Mouse (Mus musculus) T-helper 17 cell (primary cell): ENCODE data around the gene Fmo5.

ENCODE experiments used
- in situ Hi-C, 2 experiments: fragments of 300-600 bp; cut with MboI, MseI; formaldehyde crosslinking; loops; 1 replicate in 1 of 2; 2 replicates in 1 of 2; pipeline ENCODE4 v1.15.1; 2025; ENCODE audit warnings: high pct_unique_total_duplicates in 2 of 2

Fmo5 gene

DNA sequence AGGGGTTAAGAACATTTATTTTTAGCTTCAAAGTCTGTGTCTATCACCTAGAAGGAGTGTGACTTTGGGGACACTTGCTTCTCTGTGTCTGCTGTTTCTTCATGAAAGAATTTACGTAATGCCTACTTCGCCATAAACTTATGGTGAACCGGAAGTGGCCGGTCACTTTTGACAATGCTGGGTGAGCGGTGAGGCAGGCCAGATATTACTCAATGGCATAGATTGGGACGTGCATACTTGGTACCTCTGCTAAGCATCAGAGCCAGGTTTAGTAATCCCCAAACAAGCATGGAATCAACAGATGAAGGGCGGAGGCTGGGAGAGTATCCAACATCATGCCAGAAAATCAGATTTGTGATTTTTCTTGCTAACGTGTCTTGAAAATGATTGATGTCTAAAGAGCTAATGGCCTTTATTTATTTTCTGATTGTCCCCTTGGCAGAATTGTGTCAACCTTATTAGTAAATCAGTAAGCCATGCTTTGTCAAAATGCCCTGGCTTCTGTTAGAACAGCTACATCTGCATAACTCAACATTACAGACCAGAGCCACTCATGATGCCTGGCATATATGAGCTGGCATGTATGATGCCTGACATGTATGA lies 2.8 kb downstream of the Fmo5 start:
- in situ Hi-C loops, result no loop called here

DNA sequence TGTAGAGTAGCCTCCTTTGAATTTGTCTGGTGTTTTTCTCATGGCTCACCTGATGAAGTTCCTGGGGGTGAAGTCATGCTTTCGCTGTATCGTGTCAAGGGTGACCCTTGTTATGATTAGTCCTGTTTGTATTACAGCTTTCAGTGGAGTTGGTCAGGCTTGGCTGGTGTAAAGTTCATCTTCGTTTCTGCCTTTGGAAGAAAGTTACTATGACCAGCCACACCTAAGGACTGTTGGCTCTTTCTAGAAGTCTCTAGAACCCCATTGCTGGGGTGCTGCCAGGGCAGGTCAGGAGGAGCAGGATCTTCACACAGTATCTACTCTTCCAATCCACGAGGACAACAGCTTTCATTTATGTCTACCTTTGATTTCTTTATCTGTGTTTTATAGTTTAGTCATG lies 4.9 kb downstream of the Fmo5 start:
- in situ Hi-C loops, result no loop called here

DNA sequence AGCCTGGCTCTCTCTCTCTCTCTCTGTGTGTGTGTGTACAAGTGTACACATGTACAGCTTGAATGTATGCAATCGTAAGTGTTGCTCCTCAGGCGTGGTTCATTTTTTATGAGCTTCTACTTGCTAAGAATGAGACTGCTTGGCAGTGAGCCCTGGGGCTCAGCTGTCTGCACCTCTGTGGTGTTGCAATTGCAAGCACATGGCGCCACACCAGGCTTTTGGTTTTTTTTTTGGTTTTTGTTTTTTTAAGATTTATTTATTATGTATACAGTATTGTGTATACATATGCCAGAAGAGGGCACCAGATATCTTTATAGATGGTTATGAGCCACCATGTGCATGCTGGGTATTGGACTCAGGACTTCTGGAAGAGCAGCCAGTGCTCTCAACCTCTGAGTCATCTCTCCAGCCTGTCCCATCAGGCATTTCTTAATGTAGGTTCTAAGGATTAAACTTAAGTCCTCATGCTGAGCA lies 5.7 kb downstream of the Fmo5 start:
- in situ Hi-C loops, result no loop called here

DNA sequence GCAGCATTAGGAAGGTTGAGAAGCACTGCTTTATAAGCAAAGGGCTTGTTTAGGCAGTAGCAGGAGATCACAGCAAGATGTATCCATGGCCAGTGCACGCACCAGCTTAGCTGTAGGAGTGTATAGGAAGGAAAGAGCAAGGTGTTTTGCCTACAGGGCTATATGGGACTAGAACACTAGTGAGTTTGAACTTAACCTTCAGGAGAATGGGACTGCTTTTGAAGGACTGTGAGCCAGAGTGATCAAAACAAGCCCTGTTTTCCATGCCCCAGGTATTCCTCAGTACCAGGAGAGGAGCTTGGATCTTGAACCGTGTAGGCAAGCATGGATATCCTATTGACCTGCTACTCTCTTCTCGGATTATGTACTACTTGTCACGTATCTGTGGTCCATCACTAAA lies 12.8 kb downstream of the Fmo5 start:
- in situ Hi-C loops, result no loop called here

DNA sequence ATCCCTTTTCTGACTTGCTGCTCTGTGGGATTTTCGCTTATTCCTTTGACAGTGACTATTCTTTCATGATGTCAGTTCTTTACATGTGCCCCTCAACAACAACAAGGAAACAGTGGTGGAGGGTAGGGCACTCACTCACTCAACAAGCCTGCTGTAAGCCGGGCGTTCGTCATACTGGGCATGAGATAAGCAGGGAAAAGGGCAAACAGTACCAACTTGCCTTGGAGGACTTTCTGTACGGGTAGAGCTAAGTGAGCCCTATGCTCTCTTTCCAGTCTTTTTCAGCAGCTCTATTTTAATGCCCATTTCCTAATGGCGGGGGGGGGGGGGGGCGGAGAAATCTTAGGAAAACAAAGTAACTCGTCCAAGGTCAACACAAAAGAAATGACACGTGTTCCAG lies 13.4 kb downstream of the Fmo5 start:
- in situ Hi-C loops, result no loop called here

DNA sequence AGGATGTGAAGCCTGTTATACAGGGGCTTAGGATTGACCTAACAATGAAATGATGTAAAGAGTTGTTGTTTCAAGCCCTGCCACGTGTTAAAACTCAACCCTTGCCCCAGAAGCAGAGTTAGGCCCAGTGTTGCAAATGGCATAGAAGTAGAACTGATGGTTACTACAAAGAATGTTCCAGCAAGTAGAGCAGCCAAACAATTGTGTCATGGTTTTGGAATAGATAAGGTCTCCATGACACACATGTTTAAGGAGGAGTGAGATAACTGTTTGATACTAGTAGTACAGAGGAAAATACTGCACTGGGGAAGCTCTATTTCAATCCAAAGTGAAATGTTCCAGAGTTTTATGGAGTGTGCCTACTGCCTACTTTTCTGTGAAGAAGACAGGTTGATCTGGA lies 19.9 kb downstream of the Fmo5 start:
- in situ Hi-C loops, result no loop called here

DNA sequence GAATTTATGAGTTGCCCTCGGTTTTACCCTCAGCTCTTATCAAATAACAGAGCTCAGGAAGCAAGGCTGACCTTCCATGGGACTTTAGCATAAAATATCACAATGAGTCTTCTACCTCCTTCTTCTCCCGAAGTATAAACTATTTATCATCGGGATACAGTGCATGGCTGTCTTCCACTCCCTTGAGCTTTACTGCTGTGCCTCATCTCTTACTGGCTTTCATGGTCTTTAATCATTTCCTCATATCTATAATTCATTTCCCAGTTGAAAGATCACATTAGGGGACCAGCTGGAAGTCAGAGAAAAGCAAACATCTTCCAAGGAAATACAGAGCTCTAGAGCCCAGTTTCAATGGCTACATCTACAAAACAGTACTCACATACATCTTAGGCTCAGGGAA lies 20.4 kb downstream of the Fmo5 start:
- in situ Hi-C loops, result no loop called here

DNA sequence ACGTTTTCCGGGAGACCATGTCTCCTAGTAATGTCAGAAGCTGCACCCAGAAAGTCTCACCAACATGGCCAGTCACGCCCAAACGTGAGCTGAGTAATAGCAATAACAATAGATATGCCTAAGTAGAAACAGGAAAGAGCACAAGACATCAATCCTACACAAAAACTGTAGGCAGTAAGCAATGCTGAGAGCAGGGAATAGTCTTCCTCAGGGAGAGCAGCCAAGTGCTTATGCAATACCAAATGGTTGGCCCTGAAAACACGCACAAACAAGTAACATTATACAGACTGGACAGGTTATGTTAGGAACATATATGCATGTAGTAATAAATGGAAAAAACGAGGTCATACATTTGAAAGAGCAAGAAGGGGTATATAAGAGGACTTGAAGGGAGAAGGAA lies 20.9 kb downstream of the Fmo5 start:
- in situ Hi-C loops, result no loop called here

DNA sequence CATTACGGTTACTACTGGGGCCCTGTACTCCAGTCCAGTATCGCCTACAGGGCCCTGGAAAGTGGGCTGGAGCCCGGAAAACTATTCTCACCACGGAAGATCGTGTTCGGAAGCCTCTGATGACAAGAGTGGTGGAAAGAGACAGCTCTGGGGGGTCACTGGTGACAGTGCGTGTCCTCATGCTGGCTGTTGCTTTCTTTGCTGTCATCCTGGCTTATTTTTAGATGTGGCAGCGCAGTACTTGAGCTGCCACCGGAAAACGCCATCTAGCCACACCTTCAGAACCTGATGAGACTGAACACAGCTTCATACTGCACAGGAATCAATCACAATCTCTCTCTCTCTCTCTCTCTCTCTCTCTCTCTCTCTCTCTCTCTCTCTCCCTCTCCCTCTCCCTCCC lies 23.0 kb downstream of the Fmo5 start:
- in situ Hi-C loops, result no loop called here

DNA sequence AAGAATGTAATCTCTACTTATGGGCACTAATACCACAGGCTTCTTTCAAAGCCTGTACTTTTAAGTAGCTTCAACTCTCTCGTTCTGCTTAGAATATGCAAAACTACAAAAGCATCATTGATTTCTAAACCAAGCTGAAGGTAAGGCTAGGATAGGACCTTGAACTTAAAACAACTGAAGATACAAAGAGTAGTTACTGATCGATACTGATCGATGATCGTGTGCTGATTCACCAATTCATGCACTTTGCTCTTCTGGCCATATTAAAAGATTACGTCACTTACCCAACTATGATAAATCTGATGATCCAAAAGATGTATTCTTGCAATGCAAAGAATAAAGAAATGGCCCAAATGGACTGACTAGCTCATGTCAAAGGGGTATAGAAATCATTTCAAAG lies 25.2 kb downstream of the Fmo5 start:
- in situ Hi-C loops, result no loop called here

DNA sequence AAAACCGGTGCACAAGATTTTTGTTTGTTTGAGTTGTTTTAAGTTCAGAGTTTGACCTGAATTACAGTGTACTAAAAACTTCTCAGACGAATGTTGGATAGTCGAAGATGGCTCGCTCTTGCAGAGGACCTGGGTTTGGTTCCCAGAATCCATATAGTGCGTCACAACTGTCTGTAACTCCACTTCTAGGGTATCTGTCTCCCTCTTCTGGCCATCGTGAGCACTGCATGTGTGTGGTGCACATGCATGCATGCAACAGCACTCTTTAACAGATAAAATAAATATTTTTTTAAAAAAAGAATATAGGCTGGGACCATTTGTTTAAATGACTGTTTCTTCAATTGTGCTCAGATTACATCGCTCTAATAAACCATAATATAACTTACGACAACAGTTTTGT lies 26.3 kb downstream of the Fmo5 start:
- in situ Hi-C loops, result no loop called here

DNA sequence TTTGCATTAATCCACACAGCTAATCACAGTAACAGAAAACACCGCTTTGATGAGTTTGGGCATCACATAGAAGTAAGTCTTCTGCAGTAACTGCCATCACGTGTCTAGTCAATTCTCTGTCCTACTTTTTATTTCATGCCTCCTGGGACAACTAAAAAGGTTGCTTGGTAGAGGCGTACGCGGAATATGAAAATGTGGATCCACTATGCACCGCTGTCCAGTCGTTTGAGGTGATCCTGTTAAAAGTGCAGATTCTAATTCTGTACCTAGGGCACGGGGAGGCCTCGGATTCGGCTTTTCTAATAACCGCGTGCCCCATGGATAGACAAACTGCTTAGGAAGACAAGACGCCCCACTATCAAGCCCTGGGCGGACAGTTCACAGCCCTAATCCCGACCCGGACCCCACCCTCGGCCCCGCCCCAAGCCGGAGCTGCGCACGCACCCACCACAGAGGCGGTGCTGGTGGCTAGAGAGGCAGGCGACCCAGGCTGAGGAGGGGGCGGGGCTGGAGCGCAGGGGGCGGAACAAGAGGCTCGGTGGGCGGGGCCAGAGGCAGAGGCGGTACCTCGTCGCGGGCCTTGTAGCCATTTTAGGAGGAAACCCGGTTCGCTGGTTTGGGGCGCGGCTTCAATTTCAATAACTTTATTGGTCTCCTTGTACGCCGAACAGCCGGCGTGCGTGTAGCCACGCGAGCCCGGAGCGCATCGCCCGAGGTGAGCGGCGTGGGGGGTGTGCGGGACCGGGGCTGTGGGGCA lies 29.2 kb downstream of the Fmo5 start, which contains the start of gene Prkab2:
Prkab2 (plus strand) TSS at position 539 of the 757 bp plus-strand sequence.
- in situ Hi-C loops, result no loop called here

DNA sequence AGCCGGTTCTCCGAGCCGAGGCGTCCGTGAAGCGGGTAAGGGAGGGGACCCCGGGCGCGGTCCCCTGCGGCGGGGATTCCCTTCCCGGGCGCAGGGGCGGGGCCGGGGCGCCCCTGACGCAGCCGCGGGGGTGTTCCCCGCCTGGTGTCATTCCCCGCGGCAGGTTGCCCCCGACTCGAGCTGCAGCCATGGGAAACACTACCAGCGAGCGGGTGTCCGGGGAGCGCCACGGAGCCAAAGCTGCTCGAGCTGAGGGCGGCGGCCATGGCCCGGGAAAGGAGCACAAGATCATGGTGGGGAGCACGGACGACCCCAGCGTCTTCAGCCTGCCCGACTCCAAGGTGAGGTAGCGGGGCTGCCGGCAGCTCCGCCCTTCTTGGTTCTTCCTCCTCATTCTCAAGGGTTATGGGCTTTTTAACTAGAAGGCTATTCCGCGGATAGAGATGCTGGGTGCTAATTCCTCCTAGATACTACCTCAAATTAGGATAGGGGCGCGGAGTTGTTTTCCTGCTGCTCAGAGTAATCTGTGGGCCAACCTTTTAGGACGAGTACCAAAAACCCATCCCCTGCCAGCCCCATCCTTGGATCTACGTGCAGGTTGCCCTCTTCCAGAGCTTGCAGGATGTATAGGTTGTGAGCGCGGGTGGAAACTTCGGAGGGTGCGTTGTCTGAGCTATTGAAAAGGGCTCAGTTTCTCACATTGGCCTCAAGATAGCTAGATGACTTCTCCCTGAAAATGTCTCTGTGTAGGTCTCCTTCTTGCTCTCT lies 30.0 kb downstream of the Fmo5 start:
- in situ Hi-C loops, result no loop called here

DNA sequence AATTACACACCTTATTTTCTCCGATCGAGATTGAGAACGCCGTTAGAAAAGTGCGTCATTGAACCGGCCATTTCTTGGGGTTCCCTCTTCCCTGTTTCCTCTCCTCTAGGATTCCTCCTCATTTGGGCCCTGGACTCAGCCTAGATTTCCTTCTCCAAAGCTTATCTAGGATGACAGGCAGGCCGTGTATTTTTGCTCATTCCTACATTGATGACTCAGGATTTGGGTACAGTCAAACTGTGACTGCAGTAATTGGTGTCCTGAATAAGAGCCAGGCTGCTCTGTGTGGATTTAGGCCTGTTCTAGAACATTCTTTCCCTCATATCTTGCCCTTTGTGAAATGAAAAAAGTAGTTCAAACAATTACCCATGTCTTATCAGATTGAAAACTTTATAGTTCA lies 31.1 kb downstream of the Fmo5 start:
- in situ Hi-C loops, result no loop called here

DNA sequence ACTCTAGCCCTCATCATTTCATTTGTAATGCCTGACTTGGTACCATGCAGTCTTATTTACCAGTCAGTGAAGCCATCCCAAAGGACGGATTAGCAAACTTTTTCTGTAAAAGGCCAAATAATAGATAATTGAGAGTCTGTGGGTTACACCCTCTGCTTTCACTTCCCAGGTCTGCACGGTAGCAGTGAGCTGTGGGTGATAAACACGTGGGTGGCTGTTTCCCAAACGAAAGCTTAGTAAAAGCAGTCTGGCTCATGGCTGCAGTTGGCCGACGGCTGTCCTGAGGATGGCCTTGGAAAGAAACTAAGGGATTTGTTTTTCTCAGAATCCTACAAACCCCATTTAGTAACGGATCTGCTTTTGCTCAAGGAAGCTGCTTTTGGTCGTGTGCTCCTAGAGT lies 32.6 kb downstream of the Fmo5 start:
- in situ Hi-C loops, result no loop called here

DNA sequence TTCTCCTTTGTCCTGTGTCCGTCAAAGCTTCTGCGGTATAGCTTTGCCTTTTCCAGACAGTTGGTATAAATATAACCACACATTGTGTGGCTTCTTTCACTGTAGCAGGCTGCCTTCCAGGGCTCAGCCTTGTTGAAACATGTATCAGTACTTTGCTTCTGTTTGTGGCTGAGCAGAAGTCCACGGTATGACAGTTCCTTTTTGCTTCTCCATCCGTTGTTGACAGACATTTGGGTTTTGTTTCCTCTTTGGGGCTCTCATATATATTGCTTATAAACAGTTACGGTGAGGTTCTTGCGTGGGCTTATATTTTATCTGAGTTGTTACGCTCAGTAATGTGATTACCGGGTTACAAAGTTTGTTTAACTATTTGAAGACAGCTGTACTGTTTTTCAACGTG lies 36.9 kb downstream of the Fmo5 start:
- in situ Hi-C loops, result no loop called here

DNA sequence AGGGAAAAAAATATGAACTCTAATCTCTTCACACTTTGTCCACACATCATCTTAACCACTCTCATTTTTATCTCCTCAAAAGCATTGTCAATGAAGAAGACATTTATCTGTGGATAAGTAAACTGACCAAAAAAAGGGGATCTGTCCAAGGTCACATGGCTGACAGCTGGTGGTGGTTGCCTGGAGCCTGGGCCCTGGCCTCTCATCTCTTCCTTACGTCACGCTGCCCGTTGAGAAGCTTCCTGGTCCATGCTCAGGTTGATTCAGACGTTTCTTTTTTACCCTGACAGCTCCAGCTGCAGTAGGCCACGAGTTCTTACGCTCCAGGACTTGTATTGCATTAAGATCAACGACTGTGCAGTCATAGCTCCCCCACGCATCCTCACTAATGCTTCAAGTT lies 37.5 kb downstream of the Fmo5 start:
- in situ Hi-C loops, result no loop called here

DNA sequence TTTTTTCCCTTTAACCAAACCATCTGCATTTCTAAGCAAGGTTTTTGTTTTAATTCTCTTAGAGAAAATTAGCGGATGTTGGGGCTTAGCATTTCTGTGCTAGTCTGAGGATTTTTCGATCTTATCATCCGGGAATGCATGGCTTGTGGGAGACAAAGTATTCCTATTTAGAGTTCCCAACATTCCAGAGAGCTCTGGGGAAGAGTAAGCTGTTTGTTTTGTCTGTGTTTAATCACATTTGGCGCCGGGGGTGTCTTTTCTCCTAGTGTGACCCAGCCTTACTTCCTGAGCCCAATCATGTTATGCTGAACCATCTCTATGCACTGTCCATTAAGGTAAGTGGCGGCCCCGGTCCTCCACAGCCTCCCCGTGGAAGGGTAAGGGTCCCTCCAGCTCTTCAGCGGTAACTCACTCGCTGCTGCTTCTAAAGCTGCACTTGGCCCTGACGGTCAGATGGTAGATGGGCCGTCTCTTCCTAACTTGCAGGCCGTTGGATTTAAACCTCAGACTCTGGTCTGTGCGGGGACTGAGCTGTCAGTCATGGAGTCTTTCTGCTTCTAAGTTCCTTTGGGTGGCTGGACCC lies 38.6 kb downstream of the Fmo5 start:
- in situ Hi-C loops, result no loop called here

DNA sequence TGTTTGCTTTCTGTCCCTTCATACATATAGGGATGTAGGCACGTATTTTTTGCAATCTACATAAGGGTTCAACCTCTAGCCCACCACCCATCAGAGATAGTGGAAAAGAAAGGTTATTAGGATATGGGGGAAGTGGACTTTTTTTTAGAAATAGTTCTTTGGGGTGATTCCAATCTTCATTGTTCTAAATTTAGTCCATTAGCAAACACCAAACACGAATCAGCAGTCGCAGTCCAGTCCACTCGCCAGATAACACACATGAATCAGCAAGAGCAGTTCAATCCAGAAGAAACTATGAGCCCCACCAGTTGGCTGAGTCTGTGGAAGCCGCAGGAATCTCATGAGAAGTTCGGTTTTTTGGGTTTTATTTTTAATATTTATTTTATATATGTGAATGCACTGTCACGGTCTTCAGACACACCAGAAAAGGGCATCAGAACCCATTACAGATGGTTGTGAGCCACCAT lies 46.1 kb downstream of the Fmo5 start, which contains the start of gene Gm17651:
Gm17651 (minus strand) TSS at position 51 of the 467 bp plus-strand sequence.
- in situ Hi-C loops, result loop anchor here in 1 of 2 experiments (5.0 kb wide), 1 partner anchor 213 kb away; the partner anchor contains the start of gene Pde4dip

DNA sequence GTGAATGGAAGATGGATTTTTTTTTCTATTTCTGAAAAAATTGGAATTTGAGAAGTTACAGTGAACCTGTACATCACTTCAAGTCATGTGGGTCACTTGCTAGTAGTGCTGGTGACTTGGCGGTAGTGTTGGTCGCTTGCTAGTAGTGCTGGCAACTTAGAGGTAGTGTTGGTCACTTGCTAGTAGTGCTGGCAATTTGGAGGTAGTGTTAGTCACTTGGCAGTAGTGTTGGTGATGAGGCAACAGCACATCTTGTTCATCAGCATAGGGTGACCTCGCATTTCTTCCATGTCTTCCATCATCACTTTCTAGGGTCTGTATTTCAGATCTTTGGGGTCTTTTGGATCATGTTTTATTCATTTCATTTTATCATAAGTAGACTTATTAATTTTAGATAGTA lies 47.5 kb downstream of the Fmo5 start:
- in situ Hi-C loops, result loop anchor here in 1 of 2 experiments (5.0 kb wide), 1 partner anchor 211 kb away; the partner anchor contains the start of gene Pde4dip

DNA sequence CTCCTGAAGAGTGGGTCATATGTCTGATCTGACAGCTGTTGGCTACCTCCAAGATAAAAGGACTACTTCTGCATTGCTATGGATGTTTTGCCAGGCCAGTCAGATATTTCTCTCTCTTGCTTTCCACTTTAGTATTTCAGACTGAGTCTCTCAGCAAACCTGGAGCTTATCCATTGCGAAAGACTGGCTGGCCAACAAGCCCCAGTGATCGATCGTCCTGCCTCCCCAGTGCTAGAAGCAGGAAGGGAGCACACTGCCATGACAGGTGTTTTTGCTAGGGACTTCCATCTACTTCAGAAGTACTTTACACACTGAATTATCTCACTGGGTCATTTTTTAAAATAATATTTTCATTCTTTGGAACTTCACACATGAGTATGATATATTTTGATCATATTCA lies 49.8 kb downstream of the Fmo5 start:
- in situ Hi-C loops, result loop anchor here in 1 of 2 experiments (5.0 kb wide), 1 partner anchor 209 kb away; the partner anchor contains the start of gene Pde4dip
